Mouse (Mus musculus) right cerebral cortex, postnatal 14 days (tissue): ENCODE data around the gene Lmo7.

Experiments
- DNase-seq: peaks from one replicate; pipeline ENCODE4 v3.0.0; 2022

The Lmo7 gene

GRCm38 (mm10) chr14:101951107-101951506 is 221.3 kb downstream of the Lmo7 start:
- no peak for DNase-seq

- no peak for DNase-seq
Observed at GRCm38 (mm10) chr14:101953793-101954468, 224.2 kb downstream of the Lmo7 start.

- DNase-seq, result no peak
Observed at GRCm38 (mm10) chr14:101964381-101964780, 234.6 kb downstream of the Lmo7 start.

GRCm38 (mm10) chr14:101964956-101965355 is 235.2 kb downstream of the Lmo7 start:
- DNase-seq, result no peak

- no peak for DNase-seq
Observed at GRCm38 (mm10) chr14:101972764-101973163, 243.0 kb downstream of the Lmo7 start.

- no peak for DNase-seq
Observed at GRCm38 (mm10) chr14:101973171-101973570, 243.4 kb downstream of the Lmo7 start.

GRCm38 (mm10) chr14:101976021-101976685 is 246.4 kb downstream of the Lmo7 start:
- DNase-seq, result no peak
